Mouse (Mus musculus) thymus, postnatal 0 days (tissue): ENCODE measurements around the gene Nos1ap. TPM values are rescaled to one million over a fixed set of nuclear protein-coding genes. Genes with fewer than 3 reads are reported as not detected.

Experiments used
- DNase-seq: peaks from one replicate; pipeline ENCODE4 v3.0.0-alpha.2; 2015; ENCODE audit warnings: low spot score
- polyA plus RNA-seq: library from polyadenylated mRNA; unstranded; fragments of >200 nt; fragmentation: Nextera tagmentation; extraction: Ambion mirVana; gene quantifications from 2 replicates; pipeline ENCODE4 v1.2.1, GENCODE M21; 2015

Nos1ap gene
- polyA plus RNA-seq, 1 experiment from 2014 or later: 1.8 TPM

GRCm38 (mm10) chr1:170588879-170589218 is 812 bp downstream of the Nos1ap start:
- DNase-seq: no peak

DNA sequence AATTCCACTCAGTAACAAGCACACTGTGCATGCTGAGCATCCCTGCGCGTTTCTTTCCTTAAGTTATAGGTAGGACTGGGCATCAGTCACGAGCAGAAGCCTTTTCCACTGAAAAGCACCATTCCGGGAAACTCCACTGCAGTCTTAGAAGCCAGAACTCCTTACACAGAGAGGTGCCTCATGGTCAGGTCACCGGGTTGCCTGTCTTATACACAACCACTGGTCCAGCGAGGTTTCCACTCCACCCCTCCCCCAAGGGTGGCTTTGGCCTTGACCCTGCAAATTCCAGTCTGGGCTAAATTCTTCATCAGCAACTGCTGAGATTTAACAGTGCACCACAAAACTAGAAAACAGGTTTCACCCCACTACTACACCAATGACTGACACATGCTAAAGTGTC is 1.3 kb downstream of the Nos1ap start:
- DNase-seq: no peak

GRCm38 (mm10) chr1:170586715-170587114 is 2.9 kb downstream of the Nos1ap start:
- no peak for DNase-seq

- no peak for DNase-seq
Observed at GRCm38 (mm10) chr1:170583925-170584324, 5.7 kb downstream of the Nos1ap start.

GRCm38 (mm10) chr1:170582341-170582740 is 7.3 kb downstream of the Nos1ap start:
- DNase-seq: no peak

- DNase-seq: no peak
Observed at GRCm38 (mm10) chr1:170580485-170581110, 9.1 kb downstream of the Nos1ap start.

GRCm38 (mm10) chr1:170579476-170579875 is 10.2 kb downstream of the Nos1ap start:
- DNase-seq: no peak

- DNase-seq: no peak
Observed at GRCm38 (mm10) chr1:170579063-170579462, 10.6 kb downstream of the Nos1ap start.

- DNase-seq: no peak
Observed at GRCm38 (mm10) chr1:170576728-170577065, 13.0 kb downstream of the Nos1ap start.

GRCm38 (mm10) chr1:170576012-170576727 is 13.5 kb downstream of the Nos1ap start:
- DNase-seq: no peak

GRCm38 (mm10) chr1:170573117-170573516 is 16.5 kb downstream of the Nos1ap start:
- DNase-seq: no peak

- no peak for DNase-seq
Observed at GRCm38 (mm10) chr1:170566969-170567368, 22.7 kb downstream of the Nos1ap start.

- DNase-seq: no peak
Observed at GRCm38 (mm10) chr1:170566538-170566937, 23.1 kb downstream of the Nos1ap start.

DNA sequence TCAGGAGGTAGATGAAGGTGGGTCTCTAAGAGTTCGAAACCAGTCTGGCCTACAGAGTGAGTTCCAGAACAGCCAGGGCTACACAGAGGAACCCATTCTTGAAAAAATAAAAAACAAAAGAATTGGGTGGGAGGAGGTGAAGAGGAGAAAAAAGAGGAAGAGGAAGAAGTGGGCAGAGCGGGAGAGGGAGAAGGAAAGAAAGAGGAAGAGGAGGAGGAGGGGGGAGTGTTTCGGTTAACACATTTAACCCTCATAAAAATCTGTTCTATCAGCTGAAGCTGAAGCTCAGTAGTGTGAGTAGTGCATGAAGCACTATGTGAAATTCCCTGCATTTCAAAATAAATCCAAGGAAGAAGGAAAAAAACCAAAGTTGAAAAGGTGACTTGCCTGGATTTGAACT is 24.7 kb downstream of the Nos1ap start:
- no peak for DNase-seq

DNA sequence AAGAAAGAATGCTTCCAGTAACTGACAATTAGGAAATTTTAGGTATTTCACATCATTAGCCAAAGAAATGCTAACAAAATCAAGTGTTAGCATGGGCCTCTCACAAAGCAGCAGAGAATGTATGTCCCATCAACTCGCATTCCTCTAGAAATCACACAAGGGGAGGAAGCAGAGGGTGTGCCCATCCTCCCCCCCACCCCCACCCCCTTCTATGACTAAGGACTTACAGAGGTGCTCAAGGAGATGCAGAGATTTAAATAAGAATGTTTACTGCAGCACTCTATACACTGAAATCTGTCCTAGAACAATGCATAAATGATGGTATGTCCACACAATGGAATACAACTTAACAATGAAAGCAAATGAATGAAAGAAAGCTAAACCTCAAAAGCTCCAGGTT is 27.2 kb downstream of the Nos1ap start:
- no peak for DNase-seq

- no peak for DNase-seq
Observed at GRCm38 (mm10) chr1:170560768-170561167, 28.9 kb downstream of the Nos1ap start.

DNA sequence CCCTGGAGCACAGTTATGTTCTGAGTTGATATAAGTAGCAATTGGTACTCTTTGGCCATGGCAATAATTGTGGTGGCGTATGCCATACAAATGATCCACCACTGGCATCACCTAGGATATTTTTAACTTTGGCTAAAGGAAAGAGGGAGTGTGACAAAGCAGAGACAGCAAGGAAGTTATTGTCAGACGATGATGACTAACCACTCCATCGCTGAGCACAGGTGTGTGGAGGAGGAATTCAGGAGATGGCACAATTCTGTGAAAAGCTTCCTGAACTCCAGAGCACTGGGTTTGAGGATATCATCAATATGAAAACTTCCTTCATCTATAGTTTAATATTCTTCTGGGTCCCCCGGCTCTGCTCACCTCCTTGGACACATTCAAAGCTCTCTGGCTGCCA is 31.7 kb downstream of the Nos1ap start:
- DNase-seq: no peak

DNA sequence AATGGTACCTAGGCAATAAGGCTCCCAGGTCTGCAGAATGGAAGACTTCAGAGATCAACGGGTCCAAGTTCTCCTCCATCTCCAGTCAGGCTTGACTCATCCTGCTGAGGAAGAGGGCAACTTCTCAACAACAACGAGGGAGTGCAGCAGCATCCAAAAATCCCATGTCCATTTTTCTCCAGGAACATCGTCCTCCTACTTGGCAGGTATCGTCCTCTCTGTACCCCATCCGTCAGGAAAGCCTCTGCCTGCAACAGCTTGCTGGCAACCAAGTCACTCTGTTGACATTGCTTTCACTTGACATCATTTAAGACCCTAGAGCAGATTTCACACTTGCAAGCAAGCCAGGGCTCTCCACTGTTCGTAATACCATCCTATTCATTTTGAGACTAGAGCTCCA is 33.0 kb downstream of the Nos1ap start:
- no peak for DNase-seq

GRCm38 (mm10) chr1:170554939-170555293 is 34.7 kb downstream of the Nos1ap start:
- DNase-seq: no peak

GRCm38 (mm10) chr1:170554235-170554938 is 35.3 kb downstream of the Nos1ap start:
- no peak for DNase-seq

DNA sequence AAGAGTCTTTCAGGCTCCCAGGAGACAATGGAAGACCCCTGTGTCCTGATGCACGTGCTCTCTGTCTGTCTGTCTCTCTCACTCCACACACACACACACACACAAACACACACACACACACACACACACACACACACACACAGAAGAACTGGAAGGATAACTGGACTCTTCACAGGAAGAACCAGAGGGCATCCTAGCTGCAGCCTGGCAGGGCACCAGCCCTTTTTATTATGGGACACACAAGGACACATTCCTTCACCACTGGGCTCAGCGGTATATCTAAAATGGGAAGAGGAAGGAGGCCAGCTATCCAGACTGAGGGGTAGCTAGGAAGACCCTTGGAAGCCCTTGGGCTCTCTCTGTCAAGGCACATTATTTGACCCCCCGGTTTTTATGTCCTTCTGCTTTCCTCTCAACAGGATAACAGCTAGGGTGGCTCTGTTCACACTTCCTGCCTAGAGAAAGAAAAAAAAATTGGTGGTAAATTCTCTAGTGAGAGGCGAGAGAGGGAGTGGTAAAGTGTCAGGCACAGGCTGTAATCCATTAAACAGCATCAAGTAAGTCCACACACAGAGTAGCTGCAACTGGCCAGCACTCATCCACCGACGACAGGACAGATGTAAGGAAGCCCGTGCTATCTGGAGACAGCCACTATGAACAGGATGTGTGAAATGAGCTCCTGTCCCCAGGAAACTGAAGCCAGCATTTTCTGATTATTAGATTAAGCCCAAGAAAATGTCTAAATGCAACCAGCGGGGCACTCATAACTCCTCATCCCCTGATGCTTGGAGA is 38.8 kb downstream of the Nos1ap start:
- DNase-seq: no peak

- DNase-seq: no peak
Observed at GRCm38 (mm10) chr1:170549059-170549458, 40.6 kb downstream of the Nos1ap start.
